Mouse (Mus musculus): ENCODE data around the gene Cd274. TPM values are rescaled to one million over a fixed set of nuclear protein-coding genes. Genes with fewer than 3 reads are reported as not detected.

Gene Cd274
- polyA plus RNA-seq, 1 experiment from 2014 or later: 0.34 TPM

- Histone ChIP-seq H3K4me3 (no peak overlapping the region), H3K4me2 (no peak overlapping the region), H3K4me1 (no peaks in the 10 kb centered on the region), H3K27ac (no peak overlapping the region), H3K9ac (no peak overlapping the region), H3K36me3 (no peaks in the 10 kb centered on the region), H3K27me3 (no peaks in the 10 kb centered on the region), H3K9me3 (no peaks in the 10 kb centered on the region)
- ATAC-seq (ENCODE audit: insufficient number of reproducible peaks, insufficient read depth, low FRiP score, low TSS enrichment, low read depth): no peak
- WGBS: 86% methylated on average over 14 of the region's 14 CpGs
Observed at GRCm38 (mm10) chr19:29379839-29380603, 12.8 kb downstream of the Cd274 start.

- no peaks in the 10 kb centered on the region; the same call in 1 of the 2 replicates for H3K4me1 ChIP-seq
- no peaks in the 10 kb centered on the region for H3K36me3 ChIP-seq
- no peaks in the 10 kb centered on the region for H3K27me3 ChIP-seq
- H3K9me3 ChIP-seq: no peaks in the 10 kb centered on the region
- H3K4me2 ChIP-seq: no peak overlapping the region
- WGBS: 93% methylated on average over 5 of the region's 5 CpGs
- ATAC-seq (ENCODE audit: insufficient number of reproducible peaks, insufficient read depth, low FRiP score, low TSS enrichment, low read depth): no peak
- H3K9ac ChIP-seq: no peak overlapping the region
- H3K27ac ChIP-seq: no peak overlapping the region
- no peak overlapping the region for H3K4me3 ChIP-seq
Observed at GRCm38 (mm10) chr19:29383368-29383767, 16.1 kb downstream of the Cd274 start.

DNA sequence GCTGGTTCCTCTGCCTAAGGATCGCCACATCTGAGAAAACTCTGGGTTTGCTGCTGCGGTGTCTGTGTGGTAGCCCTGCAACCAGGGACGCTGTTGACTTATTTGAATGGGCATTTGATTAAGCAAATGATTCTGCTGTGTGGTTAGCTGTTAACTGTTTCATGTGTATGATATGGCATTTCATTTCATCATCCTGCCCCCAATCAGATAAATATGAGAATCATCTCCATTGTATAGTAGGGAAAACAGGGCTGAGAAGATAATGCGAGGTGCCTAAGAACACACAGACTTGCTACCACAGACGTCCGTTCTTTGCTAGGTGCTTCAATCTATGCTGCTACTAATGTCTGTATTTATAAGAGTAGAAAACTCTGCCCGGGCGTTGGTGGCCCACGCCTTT is 17.2 kb downstream of the Cd274 start:
- Histone ChIP-seq H3K27me3 (no peaks in the 10 kb centered on the region), H3K27ac (no peak overlapping the region), H3K9ac (no peak overlapping the region), H3K36me3 (no peaks in the 10 kb centered on the region), H3K4me3 (no peak overlapping the region), H3K4me1 (no peaks in the 10 kb centered on the region; the same call in 1 of the 2 replicates), H3K9me3 (no peaks in the 10 kb centered on the region), H3K4me2 (no peak overlapping the region)
- WGBS: 84% methylated on average over 9 of the region's 9 CpGs
- no peak for ATAC-seq (ENCODE audit: insufficient number of reproducible peaks, insufficient read depth, low FRiP score, low TSS enrichment, low read depth)

DNA sequence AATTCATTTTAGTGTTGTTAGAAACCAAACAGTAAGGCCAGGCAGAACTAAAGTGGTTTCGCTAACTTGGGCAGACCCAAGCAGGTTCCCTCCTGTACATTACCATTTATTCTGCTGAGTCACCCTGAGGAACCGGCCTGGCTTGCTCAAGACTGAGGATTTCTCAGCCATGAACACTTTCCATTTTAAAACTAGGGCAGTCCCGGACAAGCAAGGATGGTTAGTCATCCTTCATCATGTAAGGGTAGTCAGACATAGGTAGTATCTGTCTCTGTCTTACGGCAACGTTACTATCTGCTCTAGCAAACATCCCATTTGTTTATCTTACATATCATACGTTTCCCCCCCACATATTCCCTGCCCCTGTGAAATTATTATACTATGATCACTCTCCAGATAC is 17.7 kb downstream of the Cd274 start:
- no peaks in the 10 kb centered on the region for H3K9me3 ChIP-seq
- no peaks in the 10 kb centered on the region for H3K36me3 ChIP-seq
- no peak overlapping the region for H3K4me3 ChIP-seq
- H3K4me1 ChIP-seq: no peaks in the 10 kb centered on the region; the same call in 1 of the 2 replicates
- H3K27ac ChIP-seq: no peak overlapping the region
- no peak overlapping the region for H3K4me2 ChIP-seq
- 82% methylated on average over 6 of the region's 6 CpGs for WGBS
- ATAC-seq (ENCODE audit: insufficient number of reproducible peaks, insufficient read depth, low FRiP score, low TSS enrichment, low read depth): no peak
- H3K9ac ChIP-seq: no peak overlapping the region
- H3K27me3 ChIP-seq: no peaks in the 10 kb centered on the region

GRCm38 (mm10) chr19:29385822-29386221 is 18.6 kb downstream of the Cd274 start:
- 87% methylated on average over 4 of the region's 4 CpGs for WGBS
- Histone ChIP-seq H3K36me3 (no peaks in the 10 kb centered on the region), H3K4me1 (no peaks in the 10 kb centered on the region; the same call in 1 of the 2 replicates), H3K4me2 (no peak overlapping the region), H3K27me3 (no peaks in the 10 kb centered on the region), H3K9ac (no peak overlapping the region), H3K4me3 (no peak overlapping the region), H3K9me3 (no peaks in the 10 kb centered on the region), H3K27ac (no peak overlapping the region)
- ATAC-seq (ENCODE audit: insufficient number of reproducible peaks, insufficient read depth, low FRiP score, low TSS enrichment, low read depth): no peak

DNA sequence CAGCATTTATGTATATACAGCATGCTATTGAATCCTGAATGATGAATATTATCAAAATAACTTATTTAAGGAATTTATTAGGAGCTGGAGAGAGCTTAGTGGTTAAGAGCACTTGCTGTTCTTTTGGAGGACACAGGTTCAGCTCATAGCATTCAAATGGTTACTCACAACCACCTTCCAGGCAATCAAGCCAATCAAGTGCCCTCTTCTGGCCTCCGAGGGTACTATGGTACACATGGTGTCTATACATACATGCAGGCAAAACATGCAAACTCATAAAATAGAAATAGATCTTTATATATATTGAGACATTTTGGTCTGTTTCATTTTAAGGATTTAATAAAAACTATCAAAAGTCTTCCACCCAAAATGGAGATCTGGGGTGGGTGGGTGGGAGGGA is 21.6 kb downstream of the Cd274 start:
- no peak overlapping the region for H3K27ac ChIP-seq
- WGBS: 85% methylated on average over 1 of the region's 1 CpGs
- H3K27me3 ChIP-seq: no peaks in the 10 kb centered on the region
- no peak overlapping the region for H3K9ac ChIP-seq
- no peaks in the 10 kb centered on the region for H3K9me3 ChIP-seq
- no peaks in the 10 kb centered on the region; the same call in 1 of the 2 replicates for H3K4me1 ChIP-seq
- no peak overlapping the region for H3K4me2 ChIP-seq
- ATAC-seq (ENCODE audit: insufficient number of reproducible peaks, insufficient read depth, low FRiP score, low TSS enrichment, low read depth): no peak
- H3K4me3 ChIP-seq: no peak overlapping the region
- no peaks in the 10 kb centered on the region for H3K36me3 ChIP-seq

DNA sequence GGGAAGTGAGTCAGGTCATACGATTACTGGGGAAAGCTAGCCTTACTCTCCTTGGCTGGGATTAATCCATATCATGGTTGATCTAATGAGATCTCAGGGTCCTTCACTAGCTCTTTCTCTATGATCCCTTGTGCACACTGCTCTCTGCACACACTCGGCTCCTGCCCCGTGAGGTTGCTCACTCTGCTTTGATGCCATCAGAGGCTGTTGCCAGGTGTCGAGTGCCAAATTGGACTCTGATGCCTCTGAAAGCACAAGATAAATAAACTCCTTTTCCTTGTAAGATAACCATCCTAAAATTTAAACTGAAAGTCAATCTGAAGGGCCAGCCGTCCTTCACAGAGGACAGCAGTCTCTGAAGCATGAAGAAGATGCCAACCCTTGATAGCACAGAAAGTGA is 23.2 kb downstream of the Cd274 start:
- Histone ChIP-seq H3K27me3 (no peaks in the 10 kb centered on the region), H3K27ac (no peak overlapping the region), H3K4me2 (no peak overlapping the region), H3K9ac (no peak overlapping the region), H3K36me3 (no peaks in the 10 kb centered on the region), H3K4me1 (no peaks in the 10 kb centered on the region; the same call in 1 of the 2 replicates), H3K4me3 (no peak overlapping the region), H3K9me3 (no peaks in the 10 kb centered on the region)
- no peak for ATAC-seq (ENCODE audit: insufficient number of reproducible peaks, insufficient read depth, low FRiP score, low TSS enrichment, low read depth)
- WGBS: 77% methylated on average over 5 of the region's 5 CpGs

DNA sequence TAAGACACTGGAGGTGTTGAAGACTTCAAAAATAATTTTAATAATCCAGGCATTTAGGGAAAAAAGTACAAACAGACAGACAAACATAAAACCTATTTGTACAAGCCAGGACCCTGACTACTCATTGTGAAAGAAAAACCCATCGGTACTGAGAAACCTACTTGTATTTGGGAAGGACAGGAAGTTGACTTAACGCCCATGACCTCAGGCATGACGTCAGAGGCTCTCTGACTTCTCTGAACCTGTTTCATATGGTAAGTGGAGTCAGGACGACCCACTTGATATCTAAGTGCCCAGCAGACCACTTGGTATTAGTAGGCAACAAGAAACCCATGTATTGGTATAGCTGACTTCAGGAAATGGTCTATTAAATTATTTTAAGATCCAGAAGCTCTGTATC is 24.0 kb downstream of the Cd274 start:
- H3K4me2 ChIP-seq: no peak overlapping the region
- 55% methylated on average over 4 of the region's 4 CpGs for WGBS
- H3K27me3 ChIP-seq: no peaks in the 10 kb centered on the region
- no peak overlapping the region for H3K4me3 ChIP-seq
- no peaks in the 10 kb centered on the region; the same call in 1 of the 2 replicates for H3K4me1 ChIP-seq
- no peak for ATAC-seq (ENCODE audit: insufficient number of reproducible peaks, insufficient read depth, low FRiP score, low TSS enrichment, low read depth)
- no peaks in the 10 kb centered on the region for H3K36me3 ChIP-seq
- H3K9ac ChIP-seq: no peak overlapping the region
- H3K9me3 ChIP-seq: no peaks in the 10 kb centered on the region
- no peak overlapping the region for H3K27ac ChIP-seq

DNA sequence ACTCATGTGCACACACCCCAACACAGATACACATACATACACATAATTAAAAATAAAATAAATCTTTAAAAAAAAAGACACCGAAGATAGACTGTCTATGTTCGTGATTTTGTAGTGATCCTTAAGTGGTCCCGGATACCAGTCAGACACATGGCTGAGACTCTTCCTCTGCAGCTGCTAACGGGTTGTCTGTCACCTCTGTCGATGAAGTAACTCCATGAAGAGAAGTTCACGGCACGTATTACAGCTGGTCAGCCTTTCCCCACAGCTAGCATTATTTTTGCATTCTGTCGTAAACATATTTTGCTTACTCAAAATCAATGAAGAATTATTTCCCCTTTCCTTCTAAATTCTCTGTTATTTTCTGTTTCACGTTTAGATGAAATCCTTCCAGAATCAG is 26.1 kb downstream of the Cd274 start:
- H3K4me2 ChIP-seq: no peak overlapping the region
- H3K4me3 ChIP-seq: no peak overlapping the region
- peaks cover 5% of the 10 kb centered on the region; the same call in 1 of the 2 replicates for H3K9me3 ChIP-seq
- no peak for ATAC-seq (ENCODE audit: insufficient number of reproducible peaks, insufficient read depth, low FRiP score, low TSS enrichment, low read depth)
- H3K36me3 ChIP-seq: no peaks in the 10 kb centered on the region
- no peak overlapping the region for H3K27ac ChIP-seq
- 92% methylated on average over 9 of the region's 9 CpGs for WGBS
- no peaks in the 10 kb centered on the region for H3K27me3 ChIP-seq
- H3K9ac ChIP-seq: no peak overlapping the region
- H3K4me1 ChIP-seq: no peaks in the 10 kb centered on the region

DNA sequence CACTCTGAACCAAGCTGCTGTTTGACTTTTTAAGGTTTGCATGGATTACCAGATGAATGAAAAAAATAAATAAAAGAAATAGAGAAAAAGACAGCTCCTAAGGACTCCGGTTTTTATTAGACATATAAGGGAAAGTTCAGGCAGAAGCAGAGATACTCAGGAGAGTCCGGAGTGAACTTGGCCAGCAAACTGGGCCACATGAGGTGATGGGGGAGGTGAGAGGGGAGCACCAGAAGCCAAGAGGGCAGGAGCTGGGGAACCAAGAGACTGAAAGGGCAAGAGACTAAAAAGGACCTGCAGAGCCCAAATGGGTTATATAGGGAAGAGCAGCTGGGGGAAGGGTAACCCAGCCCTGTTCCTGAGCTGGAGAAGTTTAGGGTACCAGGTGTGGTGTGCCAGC is 27.5 kb downstream of the Cd274 start:
- Histone ChIP-seq H3K27me3 (no peaks in the 10 kb centered on the region), H3K4me1 (no peaks in the 10 kb centered on the region), H3K36me3 (no peaks in the 10 kb centered on the region), H3K9ac (no peak overlapping the region), H3K27ac (no peak overlapping the region), H3K4me3 (no peak overlapping the region), H3K9me3 (peaks cover 9% of the 10 kb centered on the region; the same call in 1 of the 2 replicates), H3K4me2 (no peak overlapping the region)
- ATAC-seq (ENCODE audit: insufficient number of reproducible peaks, insufficient read depth, low FRiP score, low TSS enrichment, low read depth): no peak
- WGBS: 92% methylated on average over 2 of the region's 2 CpGs

GRCm38 (mm10) chr19:29396353-29396752 is 29.1 kb downstream of the Cd274 start:
- Histone ChIP-seq H3K9ac (no peak overlapping the region), H3K4me2 (no peak overlapping the region), H3K9me3 (peaks cover 9% of the 10 kb centered on the region; the same call in 1 of the 2 replicates), H3K27me3 (no peaks in the 10 kb centered on the region), H3K4me1 (no peaks in the 10 kb centered on the region), H3K4me3 (no peak overlapping the region), H3K36me3 (no peaks in the 10 kb centered on the region), H3K27ac (no peak overlapping the region)
- 60% methylated on average over 1 of the region's 1 CpGs for WGBS
- no peak for ATAC-seq (ENCODE audit: insufficient number of reproducible peaks, insufficient read depth, low FRiP score, low TSS enrichment, low read depth)

GRCm38 (mm10) chr19:29399786-29400185 is 32.5 kb downstream of the Cd274 start:
- no peaks in the 10 kb centered on the region for H3K36me3 ChIP-seq
- WGBS: 97% methylated on average over 4 of the region's 4 CpGs
- H3K27ac ChIP-seq: no peak overlapping the region
- 0 out of 2 replicates have a peak, but pooled peaks cover 2% of the 10 kb centered on the region for H3K4me1 ChIP-seq
- ATAC-seq (ENCODE audit: insufficient number of reproducible peaks, insufficient read depth, low FRiP score, low TSS enrichment, low read depth): no peak
- H3K4me3 ChIP-seq: no peak overlapping the region
- H3K4me2 ChIP-seq: no peak overlapping the region
- H3K9me3 ChIP-seq: peaks cover 9% of the 10 kb centered on the region; the same call in 1 of the 2 replicates
- H3K27me3 ChIP-seq: no peaks in the 10 kb centered on the region
- H3K9ac ChIP-seq: no peak overlapping the region

Measured in embryonic facial prominence, embryonic 13.5 days (tissue).